Mouse (Mus musculus) kidney, embryonic 14.5 days (tissue): ENCODE measurements around the gene Tomm20. TPM values are rescaled to one million over a fixed set of nuclear protein-coding genes. Genes with fewer than 3 reads are reported as not detected.

Experiments used
- ATAC-seq: fragments of 200-750 bp; cut with Nextera tagmentation; 2 replicates; pipeline ENCODE4 v1.8.0; 2017; ENCODE audit warnings: moderate number of reproducible peaks, mild to moderate bottlenecking, moderate TSS enrichment, moderate library complexity; ENCODE audit not compliant: low FRiP score, low TSS enrichment
- H3K27ac ChIP-seq: fragments of 300-500 bp; sonication (generic); 2 replicates; pipeline ENCODE4 v1.5.1; 2014; ENCODE audit warnings: low read depth, mild to moderate bottlenecking, low read length, moderate library complexity, mixed read lengths
- H3K27me3 ChIP-seq: fragments of 300-500 bp; sonication (generic); 2 replicates; pipeline ENCODE4 v1.6.1; 2014; ENCODE audit warnings: mild to moderate bottlenecking, low read length; ENCODE audit not compliant: control insufficient read depth, insufficient read depth
- H3K36me3 ChIP-seq: fragments of 300-500 bp; sonication (generic); 2 replicates; pipeline ENCODE4 v1.6.1; 2014; ENCODE audit warnings: low read length, mixed read lengths; ENCODE audit not compliant: control insufficient read depth, insufficient read depth
- H3K4me1 ChIP-seq: fragments of 300-500 bp; sonication (generic); 2 replicates; pipeline ENCODE4 v1.6.1; 2014; ENCODE audit warnings: low read length, mixed read lengths; ENCODE audit not compliant: control insufficient read depth, insufficient read depth
- H3K4me2 ChIP-seq: fragments of 300-500 bp; sonication (generic); replicated peaks from 2 replicates; pipeline ENCODE4 v1.6.1; 2014; ENCODE audit warnings: low read depth, mild to moderate bottlenecking, low read length
- H3K4me3 ChIP-seq: fragments of 300-500 bp; sonication (generic); 2 replicates; pipeline ENCODE4 v1.5.1; 2014; ENCODE audit warnings: mild to moderate bottlenecking, low read length
- H3K9ac ChIP-seq: fragments of 300-500 bp; sonication (generic); 2 replicates; pipeline ENCODE4 v1.6.1; 2014; ENCODE audit warnings: low read depth, mild to moderate bottlenecking, low read length, moderate library complexity
- H3K9me3 ChIP-seq: fragments of 300-500 bp; sonication (generic); 2 replicates; pipeline ENCODE4 v1.6.1; 2016; ENCODE audit warnings: low read length; ENCODE audit not compliant: control insufficient read depth
- WGBS: fragments of 180-500 bp; shearing (Covaris S2); extraction: QIAGEN DNeasy Blood & Tissue Kit; methylation state at CpG from one replicate; pipeline ENCODE4 v1.1.7; 2014; 5-methylcytosine and 5-hydroxymethylcytosine counted together
- polyA plus RNA-seq: library from polyadenylated mRNA; unstranded; fragments of >200 nt; fragmentation: Nextera tagmentation; extraction: Ambion mirVana; gene quantifications from 2 replicates; pipeline ENCODE4 v1.2.1, GENCODE M21; 2014

Tomm20 gene
- polyA plus RNA-seq, 1 experiment from 2014 or later, result 262 TPM

DNA sequence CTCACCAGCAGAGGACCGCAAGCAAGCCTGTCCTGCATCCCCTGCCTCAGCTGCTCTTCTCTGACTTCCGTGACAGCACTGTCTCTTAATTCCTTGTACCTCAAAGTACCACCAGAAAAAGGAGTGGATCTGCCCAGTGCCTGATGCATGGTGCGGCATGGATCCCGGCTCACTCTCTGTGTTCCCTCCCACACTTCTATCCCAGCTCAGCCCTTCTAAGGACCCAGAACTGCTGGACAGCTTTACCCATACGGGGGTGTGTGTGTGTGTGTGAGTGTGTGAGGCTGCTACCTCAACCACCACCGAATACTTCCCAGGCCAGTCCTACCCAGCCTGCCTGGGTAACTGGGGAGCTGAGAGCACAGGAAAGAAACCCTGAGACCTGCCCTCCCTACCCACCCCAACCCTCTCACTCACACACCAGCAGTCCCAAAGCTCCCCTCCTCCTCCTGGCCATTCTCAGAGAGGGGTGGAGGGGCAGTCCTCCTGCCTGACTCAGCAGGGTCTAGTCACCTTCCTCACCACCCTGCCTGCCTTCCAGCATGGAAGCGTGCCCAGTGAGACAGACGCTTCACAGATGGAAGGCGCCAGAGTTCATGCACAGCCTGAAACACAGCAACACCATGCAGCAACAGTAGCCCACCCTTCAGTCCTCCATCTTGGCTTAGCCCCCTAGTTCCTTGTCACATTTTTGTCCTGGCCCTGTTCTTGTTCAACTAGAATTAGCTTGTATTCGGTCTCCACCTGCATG lies 16.7 kb downstream of the Tomm20 start:
- Histone ChIP-seq H3K4me1 (no peaks in the 10 kb centered on the region), H3K9me3 (no peaks in the 10 kb centered on the region), H3K4me3 (no peak overlapping the region), H3K36me3 (peaks cover 38% of the 10 kb centered on the region), H3K27ac (no peak overlapping the region), H3K9ac (no peak overlapping the region), H3K4me2 (no peak overlapping the region), H3K27me3 (no peaks in the 10 kb centered on the region)
- 88% methylated on average over 10 of the region's 10 CpGs for WGBS
- peak; percentile 37; the same call in 1 of the 2 replicates for ATAC-seq

DNA sequence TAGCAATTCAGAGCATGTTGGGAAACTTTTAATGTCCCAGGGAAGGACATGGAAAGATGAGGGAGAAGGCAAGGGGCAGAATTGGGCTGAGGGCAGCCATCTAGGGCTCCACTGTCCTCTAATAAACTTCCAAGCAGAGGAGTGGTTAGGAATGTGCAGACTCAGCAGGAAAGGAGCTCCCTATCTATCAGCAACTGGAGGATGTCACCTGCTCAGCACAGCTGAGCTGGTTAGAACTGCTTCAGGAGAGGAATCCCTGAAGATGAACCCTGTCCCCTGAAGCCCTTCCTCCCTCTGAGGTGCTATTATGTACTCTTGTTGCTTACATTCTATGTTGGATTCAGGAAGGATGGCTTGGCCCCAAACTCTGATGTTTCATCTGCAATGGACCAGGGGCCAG lies 17.6 kb downstream of the Tomm20 start:
- peaks cover 31% of the 10 kb centered on the region for H3K36me3 ChIP-seq

DNA sequence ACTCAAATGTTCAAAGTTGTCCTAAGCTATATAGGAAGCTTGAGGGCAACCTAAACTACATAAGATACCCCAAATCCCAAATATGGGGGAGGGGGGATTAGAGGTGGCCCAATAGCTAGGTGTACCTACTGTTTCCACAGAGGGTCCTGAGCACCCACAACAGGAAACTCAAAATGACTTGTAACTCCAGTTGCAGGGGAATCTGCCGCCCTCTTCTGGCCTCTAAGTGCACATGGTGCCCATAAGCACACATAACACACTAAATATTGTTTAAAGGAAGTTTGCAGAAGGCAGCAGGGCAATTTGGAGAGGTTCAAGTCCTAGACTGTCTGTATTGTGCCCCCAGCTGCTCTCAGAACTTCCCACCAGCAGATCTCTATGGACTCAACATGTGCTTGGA lies 18.6 kb downstream of the Tomm20 start:
- 48% methylated on average over 1 of the region's 1 CpGs for WGBS
- ATAC-seq, result no peak
- no peak overlapping the region for H3K27ac ChIP-seq

More for the DNA sequence above, 17.6 kb downstream of the Tomm20 start:
- Histone ChIP-seq H3K27me3 (no peaks in the 10 kb centered on the region), H3K9ac (no peak overlapping the region), H3K27ac (no peak overlapping the region), H3K4me2 (no peak overlapping the region), H3K4me3 (no peak overlapping the region), H3K9me3 (no peaks in the 10 kb centered on the region), H3K4me1 (no peaks in the 10 kb centered on the region)
- no peak for ATAC-seq

DNA sequence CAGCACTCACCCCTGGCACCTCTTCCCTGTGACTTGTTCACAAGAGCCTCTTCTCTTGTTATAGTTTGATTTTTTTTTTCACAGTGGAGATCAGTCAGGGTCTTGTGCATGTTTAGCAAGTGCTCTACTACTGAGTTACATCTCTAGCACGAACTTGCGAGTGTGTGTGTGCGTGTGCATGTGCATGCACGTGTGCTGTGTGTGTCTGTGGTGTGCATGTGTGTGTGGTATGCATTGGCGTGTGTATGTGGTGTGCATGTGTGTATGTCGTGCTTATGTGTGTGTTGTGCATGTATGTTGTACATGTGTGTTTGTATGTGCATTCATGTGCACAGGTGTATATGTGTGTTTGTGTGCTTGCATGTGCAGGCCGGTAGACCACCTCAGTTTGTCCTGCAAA lies 22.7 kb downstream of the Tomm20 start:
- 90% methylated on average over 7 of the region's 7 CpGs for WGBS

More for the DNA sequence above, 18.6 kb downstream of the Tomm20 start:
- H3K9ac ChIP-seq, result no peak overlapping the region
- no peaks in the 10 kb centered on the region for H3K9me3 ChIP-seq
- peaks cover 21% of the 10 kb centered on the region; the same call in 1 of the 2 replicates for H3K36me3 ChIP-seq
- H3K4me1 ChIP-seq, result no peaks in the 10 kb centered on the region
- no peak overlapping the region for H3K4me2 ChIP-seq
- H3K27me3 ChIP-seq, result no peaks in the 10 kb centered on the region
- H3K4me3 ChIP-seq, result no peak overlapping the region

DNA sequence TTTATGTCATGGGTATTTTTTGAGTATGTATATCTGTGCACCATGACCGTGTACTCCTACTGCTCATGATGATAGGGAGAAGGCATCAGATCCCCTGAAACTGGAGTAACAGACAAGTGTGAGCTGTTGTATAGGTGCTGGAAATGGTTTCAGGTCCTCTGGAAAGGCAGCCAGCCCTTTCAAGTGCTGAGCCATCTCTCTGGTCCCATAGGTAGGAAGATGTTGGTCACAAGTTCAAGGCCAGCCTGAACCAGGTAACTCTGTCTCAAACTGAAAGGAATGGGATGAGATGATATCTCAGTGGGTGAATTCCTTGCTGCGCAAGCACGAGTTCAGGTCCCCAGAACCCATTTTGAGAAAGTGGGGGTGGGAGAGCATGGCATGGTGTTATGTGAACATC lies 24.2 kb downstream of the Tomm20 start:
- Histone ChIP-seq H3K9ac (no peak overlapping the region), H3K4me3 (no peak overlapping the region), H3K36me3 (peaks cover 2% of the 10 kb centered on the region; the same call in 1 of the 2 replicates), H3K4me1 (peaks cover 10% of the 10 kb centered on the region), H3K4me2 (no peak overlapping the region), H3K27me3 (no peaks in the 10 kb centered on the region), H3K9me3 (no peaks in the 10 kb centered on the region), H3K27ac (no peak overlapping the region)
- 92% methylated on average over 3 of the region's 3 CpGs for WGBS
- no peak for ATAC-seq

More for the DNA sequence above, 22.7 kb downstream of the Tomm20 start:
- no peak overlapping the region for H3K4me3 ChIP-seq
- H3K4me1 ChIP-seq, result peaks cover 10% of the 10 kb centered on the region
- peaks cover 3% of the 10 kb centered on the region; the same call in 1 of the 2 replicates for H3K36me3 ChIP-seq
- no peak overlapping the region for H3K4me2 ChIP-seq
- ATAC-seq, result no peak
- no peaks in the 10 kb centered on the region for H3K27me3 ChIP-seq
- H3K9ac ChIP-seq, result no peak overlapping the region
- no peaks in the 10 kb centered on the region for H3K9me3 ChIP-seq
- H3K27ac ChIP-seq, result no peak overlapping the region

DNA sequence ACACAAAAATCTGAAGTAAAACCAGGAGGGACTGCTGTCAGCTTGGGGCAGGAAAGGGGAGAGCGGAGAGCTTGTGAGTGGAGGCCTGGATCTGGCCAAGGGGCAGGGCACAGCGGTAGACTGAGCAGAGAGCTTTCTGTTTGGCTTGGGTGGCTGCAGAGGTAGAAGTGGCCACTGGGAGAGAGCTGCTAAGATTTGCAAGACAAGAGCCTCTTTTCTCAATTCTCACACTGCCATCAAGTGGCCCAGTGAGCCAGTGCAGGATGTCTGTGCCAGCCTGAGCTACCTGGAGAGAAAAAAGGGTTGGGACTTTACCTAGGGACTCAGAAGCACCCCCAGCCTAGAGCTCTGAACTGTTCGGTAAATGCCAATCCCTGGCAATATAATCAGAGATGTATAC lies 24.8 kb downstream of the Tomm20 start:
- Histone ChIP-seq H3K4me2 (no peak overlapping the region), H3K4me1 (peaks cover 10% of the 10 kb centered on the region), H3K9ac (no peak overlapping the region), H3K27me3 (no peaks in the 10 kb centered on the region), H3K27ac (peak overlapping the region; percentile 9; the same call in 1 of the 2 replicates), H3K4me3 (no peak overlapping the region), H3K9me3 (no peaks in the 10 kb centered on the region), H3K36me3 (peaks cover 2% of the 10 kb centered on the region; the same call in 1 of the 2 replicates)
- ATAC-seq, result peak; percentile 81
- 14% methylated on average over 3 of the region's 3 CpGs for WGBS

DNA sequence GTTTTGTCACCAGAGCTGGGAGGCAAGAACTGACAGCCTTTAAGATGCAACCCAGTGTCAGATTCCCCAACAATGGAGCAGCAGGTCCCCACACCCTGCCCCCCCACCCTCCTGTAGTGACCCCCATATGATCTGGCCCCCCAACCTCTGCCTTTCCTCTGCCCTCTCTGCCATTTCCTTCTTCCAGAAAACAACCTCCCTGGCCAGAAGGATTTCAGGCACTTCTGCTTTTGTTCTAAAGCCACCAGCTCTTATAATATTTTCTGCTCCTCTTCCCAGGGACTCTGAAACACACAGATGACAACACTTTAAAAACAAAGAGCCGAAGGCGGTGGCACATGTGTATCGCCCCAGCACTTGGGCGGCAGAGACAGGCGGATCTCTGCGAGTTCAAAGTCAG lies 25.3 kb downstream of the Tomm20 start:
- Histone ChIP-seq H3K27ac (peak overlapping the region; percentile 9; the same call in 1 of the 2 replicates), H3K4me3 (no peak overlapping the region), H3K27me3 (no peaks in the 10 kb centered on the region), H3K4me2 (no peak overlapping the region), H3K9me3 (no peaks in the 10 kb centered on the region), H3K4me1 (peaks cover 10% of the 10 kb centered on the region), H3K9ac (no peak overlapping the region), H3K36me3 (peaks cover 2% of the 10 kb centered on the region; the same call in 1 of the 2 replicates)
- no peak for ATAC-seq
- 86% methylated on average over 6 of the region's 6 CpGs for WGBS

DNA sequence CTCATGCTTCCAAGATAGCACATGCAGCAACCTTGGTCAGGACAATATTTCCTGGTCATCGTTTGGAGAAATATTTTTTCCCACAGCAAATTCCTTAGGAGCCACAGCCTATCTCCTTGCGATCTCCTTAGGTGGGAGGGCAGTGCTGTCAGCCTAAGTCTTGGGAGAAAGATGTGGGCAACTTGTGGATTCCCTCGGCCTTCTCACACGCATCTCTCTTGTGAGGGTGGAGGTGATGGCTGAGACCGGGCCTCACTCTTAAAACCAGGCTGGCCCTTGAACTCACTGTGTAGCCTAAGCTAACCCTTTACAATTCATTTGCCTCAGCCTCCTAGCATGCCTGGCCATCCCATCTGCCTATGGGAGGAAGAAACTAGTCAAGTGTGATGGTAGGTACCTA lies 25.9 kb downstream of the Tomm20 start:
- no peak for ATAC-seq
- WGBS, result 75% methylated on average over 5 of the region's 5 CpGs
- Histone ChIP-seq H3K9me3 (no peaks in the 10 kb centered on the region), H3K36me3 (0 out of 2 replicates have a peak, but pooled peaks cover 2% of the 10 kb centered on the region), H3K27ac (peak overlapping the region; percentile 71), H3K9ac (no peak overlapping the region), H3K4me2 (no peak overlapping the region), H3K4me1 (peaks cover 10% of the 10 kb centered on the region), H3K27me3 (no peaks in the 10 kb centered on the region), H3K4me3 (no peak overlapping the region)

DNA sequence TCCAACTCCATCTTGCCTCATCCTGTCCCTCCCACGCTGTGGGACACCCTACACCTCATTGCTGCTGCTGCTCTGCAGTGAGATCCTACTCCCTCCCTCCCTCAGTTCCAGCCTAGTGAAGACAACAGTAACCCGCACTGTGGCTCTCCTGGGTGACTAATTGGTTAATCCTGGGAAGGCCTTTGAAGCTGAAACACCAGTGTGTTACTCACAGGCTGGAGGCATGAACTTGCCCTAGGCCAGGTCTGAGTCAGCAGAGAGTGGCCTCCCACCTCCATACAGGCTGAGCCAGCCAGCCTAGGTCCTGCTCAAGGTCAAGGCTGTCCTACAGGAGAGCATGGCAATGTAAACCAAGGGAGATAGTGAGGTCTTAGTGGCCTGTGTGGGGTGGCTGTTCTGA lies 26.4 kb downstream of the Tomm20 start:
- Histone ChIP-seq H3K4me1 (peaks cover 10% of the 10 kb centered on the region), H3K36me3 (0 out of 2 replicates have a peak, but pooled peaks cover 2% of the 10 kb centered on the region), H3K4me2 (no peak overlapping the region), H3K27me3 (no peaks in the 10 kb centered on the region), H3K27ac (peak overlapping the region; percentile 71), H3K9me3 (no peaks in the 10 kb centered on the region), H3K4me3 (no peak overlapping the region), H3K9ac (no peak overlapping the region)
- ATAC-seq, result peak; percentile 80
- 45% methylated on average over 2 of the region's 2 CpGs for WGBS
